Mouse (Mus musculus): ENCODE measurements around the gene Heyl. TPM values are rescaled to one million over a fixed set of nuclear protein-coding genes. Genes with fewer than 3 reads are reported as not detected.

Gene Heyl
- total RNA-seq (2021), result 1 to 10 TPM; 3.1 to 3.3 TPM
- long read RNA-seq, experiment 1, result 0 reads
- long read RNA-seq, experiment 2, full-length matches to known transcripts, result 4 of 4 reads
- long read RNA-seq, experiment 2, partial matches to known transcripts, result 0 of 4 reads
- long read RNA-seq, experiment 2, other reads (novel, unspliced or antisense), result 0 of 4 reads

GRCm38 (mm10) chr4:123233492-123234084 lies at the start of gene Heyl:
Gene Heyl, plus strand, starts transcription at chr4:123233556.
- 0 out of 2 replicates have a peak, but pooled peaks have one; percentile 10 for TF ChIP-seq CTCF (conservative IDR thresholded peaks at IDR 0.05)
- peak within 1 kb of the TSS; percentile 38 for H3K4me3 ChIP-seq
- no peak for DNase-seq (ENCODE audit: low spot score in 2 of 2)
- H3K27ac ChIP-seq, result no peak within 1 kb of the TSS

GRCm38 (mm10) chr4:123184816-123185215 lies 48.5 kb upstream of the Heyl start:
- H3K27ac ChIP-seq, result peak overlapping the region; percentile 97
- TF ChIP-seq CTCF (conservative IDR thresholded peaks at IDR 0.05), result no peak
- peak overlapping the region; percentile 67 for H3K4me3 ChIP-seq
- peak; percentile 54 to 74 for DNase-seq (ENCODE audit: low spot score in 2 of 2)

- no peak overlapping the region for H3K4me3 ChIP-seq
- no peak for TF ChIP-seq CTCF (conservative IDR thresholded peaks at IDR 0.05)
- DNase-seq (ENCODE audit: low spot score in 2 of 2), result no peak
- no peak overlapping the region for H3K27ac ChIP-seq
Observed at GRCm38 (mm10) chr4:123192336-123192735, 41.0 kb upstream of the Heyl start.

GRCm38 (mm10) chr4:123193791-123194190 lies 39.6 kb upstream of the Heyl start:
- no peak overlapping the region for H3K4me3 ChIP-seq
- H3K27ac ChIP-seq, result no peak overlapping the region; the same call in 1 of the 2 replicates
- TF ChIP-seq CTCF (conservative IDR thresholded peaks at IDR 0.05), result no peak
- no peak for DNase-seq (ENCODE audit: low spot score in 2 of 2)

GRCm38 (mm10) chr4:123196695-123197094 lies 36.7 kb upstream of the Heyl start:
- TF ChIP-seq CTCF (conservative IDR thresholded peaks at IDR 0.05), result no peak
- DNase-seq (ENCODE audit: low spot score in 2 of 2), result no peak
- H3K4me3 ChIP-seq, result no peak overlapping the region

GRCm38 (mm10) chr4:123200771-123201185 lies 32.6 kb upstream of the Heyl start:
- Histone ChIP-seq H3K27ac (peak overlapping the region; percentile 88), H3K4me3 (peak overlapping the region; percentile 53)
- TF ChIP-seq CTCF (conservative IDR thresholded peaks at IDR 0.05), result peak; percentile 97
- peak; percentile 70 to 82 for DNase-seq (ENCODE audit: low spot score in 2 of 2)

More at GRCm38 (mm10) chr4:123196695-123197094, 36.7 kb upstream of the Heyl start:
- no peak overlapping the region for H3K27ac ChIP-seq

- DNase-seq (ENCODE audit: low spot score in 2 of 2), result peak in 1 of 2 experiments; percentile 62
- H3K27ac ChIP-seq, result peak within 1 kb of the TSS; percentile 88
- H3K4me3 ChIP-seq, result peak within 1 kb of the TSS; percentile 53
- TF ChIP-seq CTCF (conservative IDR thresholded peaks at IDR 0.05), result no peak
Observed at GRCm38 (mm10) chr4:123201186-123202093, 31.9 kb upstream of the Heyl start, which contains the start of gene Nt5c1a. Gene Nt5c1a, plus strand, starts transcription at chr4:123201504.

GRCm38 (mm10) chr4:123202094-123202420 lies 31.3 kb upstream of the Heyl start:
- H3K4me3 ChIP-seq, result peak overlapping the region; percentile 53
- peak overlapping the region; percentile 88; the same call in 1 of the 2 replicates for H3K27ac ChIP-seq
- no peak for TF ChIP-seq CTCF (conservative IDR thresholded peaks at IDR 0.05)
- DNase-seq (ENCODE audit: low spot score in 2 of 2), result no peak

- TF ChIP-seq CTCF (conservative IDR thresholded peaks at IDR 0.05), result no peak
- DNase-seq (ENCODE audit: low spot score in 2 of 2), result no peak
- no peak overlapping the region for H3K4me3 ChIP-seq
- H3K27ac ChIP-seq, result no peak overlapping the region
Observed at GRCm38 (mm10) chr4:123207337-123207736, 26.0 kb upstream of the Heyl start.

GRCm38 (mm10) chr4:123210996-123211395 lies 22.4 kb upstream of the Heyl start:
- DNase-seq (ENCODE audit: low spot score in 2 of 2), result no peak
- Histone ChIP-seq H3K4me3 (no peak overlapping the region), H3K27ac (no peak overlapping the region; the same call in 1 of the 2 replicates)
- peak; percentile 28; the same call in 1 of the 2 replicates for TF ChIP-seq CTCF (conservative IDR thresholded peaks at IDR 0.05)

GRCm38 (mm10) chr4:123211453-123211852 lies 21.9 kb upstream of the Heyl start:
- TF ChIP-seq CTCF (conservative IDR thresholded peaks at IDR 0.05), result no peak
- no peak overlapping the region for H3K27ac ChIP-seq
- DNase-seq (ENCODE audit: low spot score in 2 of 2), result no peak
- no peak overlapping the region for H3K4me3 ChIP-seq

- TF ChIP-seq CTCF (conservative IDR thresholded peaks at IDR 0.05), result no peak
- Histone ChIP-seq H3K27ac (no peak overlapping the region), H3K4me3 (no peak overlapping the region)
- no peak for DNase-seq (ENCODE audit: low spot score in 2 of 2)
Observed at GRCm38 (mm10) chr4:123212330-123212729, 21.0 kb upstream of the Heyl start.

GRCm38 (mm10) chr4:123213975-123214374 lies 19.4 kb upstream of the Heyl start:
- DNase-seq (ENCODE audit: low spot score in 2 of 2), result no peak
- Histone ChIP-seq H3K4me3 (no peak overlapping the region), H3K27ac (no peak overlapping the region)
- TF ChIP-seq CTCF (conservative IDR thresholded peaks at IDR 0.05), result no peak

Measured in layer of hippocampus, adult 2 months (tissue).